Mouse (Mus musculus): Measurements from ENCODE around the gene Gm45711. TPM values are rescaled to one million over a fixed set of nuclear protein-coding genes. Genes with fewer than 3 reads are reported as not detected.

Gene Gm45711
- polyA plus RNA-seq, 1 experiment from 2014 or later, result not detected

Other genes starting within 250 kb of the Gm45711 start
- 10.0 and 10.9 TPM in 2 replicates for gene Cdh5, start 208.5 kb downstream of the Gm45711 start, polyA plus RNA-seq (2016; fragmentation: Nextera tagmentation; extraction: Ambion mirVana)
- gene Bean1, start 139.6 kb downstream of the Gm45711 start, polyA plus RNA-seq (2016; fragmentation: Nextera tagmentation; extraction: Ambion mirVana), result 0.31 and 0.82 TPM in 2 replicates
- gene Tk2, start 61.5 kb downstream of the Gm45711 start, polyA plus RNA-seq (2016; fragmentation: Nextera tagmentation; extraction: Ambion mirVana), result 35.4 and 35.9 TPM in 2 replicates
- gene Cklf, start 59.2 kb downstream of the Gm45711 start, polyA plus RNA-seq (2016; fragmentation: Nextera tagmentation; extraction: Ambion mirVana), result 39.6 and 45.2 TPM in 2 replicates
- not detected in 2 replicates for gene Cmtm2a, start 16.9 kb downstream of the Gm45711 start, polyA plus RNA-seq (2016; fragmentation: Nextera tagmentation; extraction: Ambion mirVana)
- not detected in 2 replicates for gene Cmtm1, start 64 bp upstream of the Gm45711 start, polyA plus RNA-seq (2016; fragmentation: Nextera tagmentation; extraction: Ambion mirVana)
- gene Gm11020, start 11.5 kb upstream of the Gm45711 start, polyA plus RNA-seq (2016; fragmentation: Nextera tagmentation; extraction: Ambion mirVana), result not detected in 2 replicates
- gene Cmtm2b, start 12.1 kb upstream of the Gm45711 start, polyA plus RNA-seq (2016; fragmentation: Nextera tagmentation; extraction: Ambion mirVana), result not detected in 2 replicates
- gene Cmtm3, start 29.3 kb upstream of the Gm45711 start, polyA plus RNA-seq (2016; fragmentation: Nextera tagmentation; extraction: Ambion mirVana), result 51.3 and 59.9 TPM in 2 replicates
- 3.3 and 3.5 TPM in 2 replicates for gene Cmtm4, start 85.7 kb upstream of the Gm45711 start, polyA plus RNA-seq (2016; fragmentation: Nextera tagmentation; extraction: Ambion mirVana)
- 129 and 136 TPM in 2 replicates for gene Dync1li2, start 133.0 kb upstream of the Gm45711 start, polyA plus RNA-seq (2016; fragmentation: Nextera tagmentation; extraction: Ambion mirVana)
- gene Terb1, start 199.8 kb upstream of the Gm45711 start, polyA plus RNA-seq (2016; fragmentation: Nextera tagmentation; extraction: Ambion mirVana), result 0.18 and 0.32 TPM in 2 replicates
- gene Nae1, start 224.6 kb upstream of the Gm45711 start, polyA plus RNA-seq (2016; fragmentation: Nextera tagmentation; extraction: Ambion mirVana), result 124 and 128 TPM in 2 replicates
- 1.5 and 1.6 TPM in 2 replicates for gene Car7, start 224.6 kb upstream of the Gm45711 start, polyA plus RNA-seq (2016; fragmentation: Nextera tagmentation; extraction: Ambion mirVana)